Mouse (Mus musculus) brain, embryonic 18.5 days (tissue): ENCODE data around the gene Wnt3.

Experiments
- DNase-seq: peaks from one replicate; pipeline ENCODE4 v3.0.0-alpha.2; 2012; ENCODE audit warnings: low read depth, low spot score

Gene Wnt3

GRCm38 (mm10) chr11:103840834-103841233 is 66.9 kb downstream of the Wnt3 start:
- peak; percentile 54 for DNase-seq

- DNase-seq, result no peak
These were observed 74.3 kb downstream of the Wnt3 start for GRCm38 (mm10) chr11:103848287-103848686.

DNA sequence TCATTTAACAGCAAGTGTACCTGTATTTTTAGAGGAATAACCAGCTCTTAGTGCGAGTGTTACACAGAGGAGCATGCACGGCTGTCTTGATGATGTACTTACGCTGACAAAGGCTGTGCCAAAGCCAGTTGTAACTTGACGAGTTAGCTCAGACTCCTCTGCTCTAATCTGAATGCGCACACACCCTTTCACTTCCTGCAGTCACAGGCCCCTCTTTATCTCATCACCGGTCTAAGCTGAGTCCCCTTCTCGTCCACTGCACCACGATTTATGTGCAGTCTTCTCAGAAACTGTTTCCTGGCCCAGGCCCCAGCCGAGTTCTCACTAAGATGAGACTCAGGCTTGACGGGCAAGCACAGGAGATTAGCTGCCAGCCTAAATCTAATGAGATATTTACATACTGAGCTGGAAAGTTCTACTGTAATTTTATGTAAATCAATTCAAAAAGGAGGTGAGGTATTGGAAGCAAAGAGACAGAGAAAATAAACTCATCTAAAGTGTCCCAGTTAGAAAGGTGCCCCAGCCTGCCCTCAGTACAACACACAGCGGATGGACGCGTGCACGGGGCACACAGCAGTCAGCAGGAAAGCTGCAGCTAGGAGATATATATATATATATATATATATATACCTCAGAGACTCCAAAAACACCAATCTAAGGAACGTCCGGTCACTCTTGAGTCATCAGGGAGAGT is 78.8 kb downstream of the Wnt3 start:
- no peak for DNase-seq

GRCm38 (mm10) chr11:103853284-103853920 is 79.5 kb downstream of the Wnt3 start:
- DNase-seq, result no peak

GRCm38 (mm10) chr11:103854294-103854693 is 80.3 kb downstream of the Wnt3 start:
- no peak for DNase-seq

DNA sequence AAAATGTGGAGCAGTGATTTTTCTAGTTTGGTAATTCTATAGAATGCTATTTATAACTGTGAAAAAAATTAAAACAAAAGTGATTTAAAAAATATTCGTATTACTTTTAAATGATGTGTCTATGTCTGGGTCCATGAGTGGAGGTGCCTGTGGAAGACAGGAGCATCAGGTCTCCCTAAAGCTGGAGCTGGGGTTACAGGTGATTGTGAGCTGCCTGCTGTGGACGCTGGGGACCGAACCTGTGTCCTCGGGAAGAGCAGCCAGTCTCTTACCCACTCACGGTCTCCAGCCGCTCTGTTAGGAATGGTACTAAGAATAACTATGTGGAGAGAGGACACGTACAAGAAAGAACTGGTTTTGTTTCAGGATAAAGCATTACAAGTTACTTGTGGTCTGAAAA is 82.7 kb downstream of the Wnt3 start:
- no peak for DNase-seq

DNA sequence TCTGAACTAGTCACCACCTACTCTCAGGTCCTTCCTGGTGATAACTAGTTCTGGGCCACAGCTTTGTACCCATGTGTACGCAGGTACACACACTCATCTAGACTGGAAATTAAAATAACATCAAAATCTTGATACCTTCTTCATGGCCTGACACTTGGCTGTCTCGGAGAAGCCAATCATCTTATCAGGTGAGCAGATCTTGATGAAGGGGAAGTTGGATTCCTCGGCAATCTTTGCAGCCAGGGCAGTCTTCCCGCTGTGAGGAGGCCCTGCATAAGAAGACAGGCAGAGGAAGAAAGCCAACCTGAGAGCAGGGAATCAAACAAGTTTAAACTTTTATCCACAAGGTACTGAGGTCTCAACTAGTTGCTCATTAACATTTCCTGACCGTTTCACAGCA is 84.8 kb downstream of the Wnt3 start:
- no peak for DNase-seq

- DNase-seq, result no peak
These were observed 86.1 kb downstream of the Wnt3 start for GRCm38 (mm10) chr11:103859933-103860610.

- DNase-seq, result no peak
These were observed 89.0 kb downstream of the Wnt3 start for GRCm38 (mm10) chr11:103862951-103863350.

- DNase-seq, result no peak
These were observed 90.5 kb downstream of the Wnt3 start for GRCm38 (mm10) chr11:103864486-103864885.

- DNase-seq, result no peak
These were observed 91.4 kb downstream of the Wnt3 start for GRCm38 (mm10) chr11:103865346-103865745.
